Mouse (Mus musculus) forebrain, embryonic 11.5 days (tissue): ENCODE results near the gene Srpk2. TPM values are rescaled to one million over a fixed set of nuclear protein-coding genes. Genes with fewer than 3 reads are reported as not detected.

Experiments
- ATAC-seq: fragments of 200-750 bp; cut with Nextera tagmentation; replicated peaks from 2 replicates; pipeline ENCODE4 v1.8.0; 2017; ENCODE audit warnings: moderate TSS enrichment; ENCODE audit not compliant: low FRiP score
- DNase-seq: peaks from one replicate; pipeline ENCODE4 v3.0.0-alpha.2; 2017; ENCODE audit warnings: low spot score
- H3K27ac ChIP-seq: fragments of 300-500 bp; sonication (generic); 2 replicates; pipeline ENCODE4 v1.5.1; 2014; ENCODE audit warnings: low read depth, low read length
- H3K27me3 ChIP-seq: fragments of 300-500 bp; sonication (generic); 2 replicates; pipeline ENCODE4 v1.6.1; 2014; ENCODE audit warnings: mild to moderate bottlenecking, low read length, mixed read lengths; ENCODE audit not compliant: control insufficient read depth, insufficient read depth
- H3K36me3 ChIP-seq: fragments of 300-500 bp; sonication (generic); 2 replicates; pipeline ENCODE4 v1.6.1; 2014; ENCODE audit warnings: mild to moderate bottlenecking, low read length, moderate library complexity, mixed read lengths; ENCODE audit not compliant: control insufficient read depth, insufficient read depth
- H3K4me1 ChIP-seq: fragments of 300-500 bp; sonication (generic); replicated peaks from 2 replicates; pipeline ENCODE4 v1.6.1; 2014; ENCODE audit warnings: low read length, mixed read lengths; ENCODE audit not compliant: control insufficient read depth, insufficient read depth
- H3K4me2 ChIP-seq: fragments of 300-500 bp; sonication (generic); 2 replicates; pipeline ENCODE4 v1.6.1; 2014; ENCODE audit warnings: low read depth, mild to moderate bottlenecking, low read length, moderate library complexity, mixed read lengths; ENCODE audit not compliant: severe bottlenecking
- H3K4me3 ChIP-seq: fragments of 300-500 bp; sonication (generic); 2 replicates; pipeline ENCODE4 v1.5.1; 2014; ENCODE audit warnings: low read depth, low read length
- H3K9ac ChIP-seq: fragments of 300-500 bp; sonication (generic); 2 replicates; pipeline ENCODE4 v1.6.1; 2014; ENCODE audit warnings: low read length
- H3K9me3 ChIP-seq: fragments of 300-500 bp; sonication (generic); 2 replicates; pipeline ENCODE4 v1.6.1; 2016; ENCODE audit warnings: low read length, mixed read lengths; ENCODE audit not compliant: control insufficient read depth
- WGBS: fragments of 180-500 bp; shearing (Covaris S2); extraction: QIAGEN DNeasy Blood & Tissue Kit; methylation state at CpG from one replicate; pipeline ENCODE4 v1.1.7; 2014; 5-methylcytosine and 5-hydroxymethylcytosine counted together
- polyA plus RNA-seq: library from polyadenylated mRNA; unstranded; fragments of >200 nt; fragmentation: Nextera tagmentation; extraction: Ambion mirVana; gene quantifications from 2 replicates; pipeline ENCODE4 v1.2.1, GENCODE M21; 2014

Gene Srpk2
- polyA plus RNA-seq, 1 experiment from 2014 or later: 61.1 TPM

DNA sequence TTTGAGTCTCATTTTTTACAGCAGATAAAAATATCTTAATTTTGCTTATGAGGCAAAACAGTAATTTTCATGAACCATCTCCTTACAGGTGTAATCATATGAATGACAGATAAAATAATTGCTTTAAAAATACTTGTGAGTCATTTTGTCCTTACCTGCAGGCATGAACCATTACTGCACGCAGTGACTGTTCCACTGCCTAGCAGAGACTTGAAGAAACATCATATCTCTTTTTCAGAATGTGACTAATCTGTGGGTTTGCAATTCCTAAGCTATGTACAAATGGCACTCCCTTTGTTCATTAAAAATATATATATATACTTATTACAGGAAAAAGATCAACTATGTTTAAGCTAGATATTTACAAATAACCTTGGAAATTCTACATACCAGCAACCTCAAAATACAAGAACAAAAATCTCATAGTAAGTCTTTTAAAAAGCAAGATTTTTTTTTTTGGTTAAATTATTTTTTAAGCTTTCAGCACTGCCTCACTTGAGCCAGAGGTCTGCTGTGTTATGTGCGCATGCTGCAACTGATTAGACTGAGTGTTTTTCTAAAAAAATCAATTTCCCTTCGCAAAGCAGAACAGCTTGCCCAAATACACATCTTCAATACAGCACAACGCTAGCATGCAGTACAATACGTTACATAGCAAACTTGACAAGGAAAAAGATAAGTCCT, 68.7 kb downstream of the Srpk2 start:
- DNase-seq (no peak), ATAC-seq (0 out of 2 replicates have a peak, but pooled peaks have one; percentile 19)
- WGBS: 56% methylated on average over 5 of the region's 5 CpGs
- no peaks in the 10 kb centered on the region for H3K27me3 ChIP-seq
- no peaks in the 10 kb centered on the region for H3K4me1 ChIP-seq
- H3K9ac ChIP-seq: peak overlapping the region; percentile 63
- peak overlapping the region; percentile 75 for H3K4me2 ChIP-seq
- H3K9me3 ChIP-seq: no peaks in the 10 kb centered on the region
- no peaks in the 10 kb centered on the region for H3K36me3 ChIP-seq
- peak overlapping the region; percentile 43; the same call in 1 of the 2 replicates for H3K27ac ChIP-seq
- H3K4me3 ChIP-seq: peak overlapping the region; percentile 40

DNA sequence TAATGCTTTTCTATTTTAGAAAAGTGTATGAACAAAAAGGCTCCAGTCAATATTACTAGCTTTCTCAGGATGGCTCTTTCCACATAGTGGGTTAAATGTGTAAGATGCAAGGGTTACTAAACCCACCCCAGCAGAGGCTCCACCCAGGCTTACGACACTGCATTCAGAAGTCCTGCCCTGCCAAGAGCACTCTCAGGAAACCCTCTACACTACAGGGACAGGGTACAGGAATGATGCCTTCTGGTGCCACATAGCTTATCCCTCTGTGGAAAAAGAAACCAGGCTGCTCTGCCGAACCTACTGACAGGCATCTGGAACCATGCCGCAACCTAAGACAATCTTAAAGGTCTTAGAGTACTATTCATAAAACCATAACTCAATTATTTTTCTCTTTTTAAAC, 71.6 kb downstream of the Srpk2 start:
- no peak overlapping the region for H3K27ac ChIP-seq
- H3K4me1 ChIP-seq: no peaks in the 10 kb centered on the region
- no peak overlapping the region for H3K9ac ChIP-seq
- no peaks in the 10 kb centered on the region for H3K27me3 ChIP-seq
- no peak for DNase-seq
- 88% methylated on average over 3 of the region's 3 CpGs for WGBS
- no peak overlapping the region for H3K4me3 ChIP-seq
- H3K9me3 ChIP-seq: no peaks in the 10 kb centered on the region
- no peak overlapping the region for H3K4me2 ChIP-seq
- no peaks in the 10 kb centered on the region for H3K36me3 ChIP-seq
- no peak for ATAC-seq

DNA sequence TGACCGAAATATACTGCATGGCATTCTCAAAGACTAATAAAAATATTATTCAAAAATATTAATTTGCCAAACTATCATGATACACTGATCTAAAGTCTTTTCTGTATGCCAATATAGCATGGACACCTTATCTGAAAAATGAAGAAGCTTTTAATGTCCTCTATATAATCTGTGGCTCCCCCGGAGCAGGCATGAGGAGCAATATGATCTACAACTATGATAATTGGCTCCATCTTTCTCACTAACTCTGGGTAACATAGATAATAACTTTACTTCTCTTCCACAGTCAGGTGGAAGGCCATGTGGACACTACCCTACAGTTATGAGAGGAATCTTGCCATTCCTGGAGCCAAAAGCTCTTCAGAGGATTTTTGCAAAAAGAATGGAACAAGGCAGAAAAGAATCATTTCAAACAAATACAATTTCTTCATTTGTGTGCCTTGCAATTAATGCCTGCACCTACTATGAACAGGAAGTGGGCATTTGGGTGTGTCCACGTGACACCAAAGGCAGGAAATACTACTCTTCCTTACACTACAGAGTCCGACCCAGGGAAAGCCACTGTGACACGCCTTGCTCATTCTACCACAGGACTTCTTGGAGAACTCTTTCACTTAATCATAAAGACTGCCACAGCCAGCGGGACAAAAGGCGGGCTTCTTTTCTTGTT, 80.2 kb downstream of the Srpk2 start:
- Histone ChIP-seq H3K9me3 (no peaks in the 10 kb centered on the region), H3K27me3 (no peaks in the 10 kb centered on the region), H3K4me2 (no peak overlapping the region), H3K4me3 (no peak overlapping the region), H3K4me1 (no peaks in the 10 kb centered on the region), H3K27ac (no peak overlapping the region), H3K9ac (no peak overlapping the region), H3K36me3 (no peaks in the 10 kb centered on the region)
- ATAC-seq (no peak), DNase-seq (no peak)
- 83% methylated on average over 7 of the region's 7 CpGs for WGBS

DNA sequence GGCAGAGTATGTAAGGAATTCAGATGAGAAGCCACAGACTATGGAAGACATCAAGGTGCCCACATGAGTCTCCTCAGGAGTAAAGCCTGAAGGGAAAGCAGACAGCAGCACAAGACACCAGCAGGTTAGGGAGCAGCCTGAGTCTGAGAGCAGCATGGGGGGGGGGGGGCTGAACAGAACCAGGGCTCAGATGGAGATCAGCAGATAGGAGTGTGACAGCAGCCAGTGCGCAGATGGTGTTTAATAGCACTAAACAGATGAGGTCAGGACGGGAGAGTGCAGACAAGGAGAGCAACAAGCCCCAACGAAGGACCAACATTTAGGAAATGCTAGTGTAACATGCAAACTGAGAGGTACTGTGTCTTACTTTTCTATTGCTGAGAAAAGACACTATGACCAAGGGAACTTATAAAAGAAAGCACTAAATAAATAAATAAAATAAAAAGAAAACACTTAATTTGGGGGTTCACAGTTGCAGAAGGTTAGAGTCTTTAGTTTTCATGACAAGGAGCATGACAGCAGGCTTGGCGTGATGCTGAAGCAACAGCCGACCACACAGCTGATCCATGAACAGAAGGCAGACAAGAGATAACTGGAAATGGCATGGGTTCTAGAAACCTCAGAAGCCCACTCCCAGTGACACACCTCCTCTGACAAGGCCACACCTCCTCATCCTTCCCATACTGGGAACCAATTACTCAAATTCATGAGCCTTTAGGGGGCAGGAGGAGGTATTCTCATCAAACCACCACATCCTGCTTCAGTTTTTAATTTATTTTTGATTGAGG, 84.5 kb downstream of the Srpk2 start:
- no peak overlapping the region for H3K9ac ChIP-seq
- ATAC-seq (no peak), DNase-seq (no peak)
- no peaks in the 10 kb centered on the region for H3K27me3 ChIP-seq
- no peak overlapping the region for H3K4me2 ChIP-seq
- H3K4me3 ChIP-seq: no peak overlapping the region
- H3K36me3 ChIP-seq: no peaks in the 10 kb centered on the region
- no peaks in the 10 kb centered on the region for H3K9me3 ChIP-seq
- H3K27ac ChIP-seq: no peak overlapping the region
- WGBS: 91% methylated on average over 5 of the region's 5 CpGs
- no peaks in the 10 kb centered on the region for H3K4me1 ChIP-seq

DNA sequence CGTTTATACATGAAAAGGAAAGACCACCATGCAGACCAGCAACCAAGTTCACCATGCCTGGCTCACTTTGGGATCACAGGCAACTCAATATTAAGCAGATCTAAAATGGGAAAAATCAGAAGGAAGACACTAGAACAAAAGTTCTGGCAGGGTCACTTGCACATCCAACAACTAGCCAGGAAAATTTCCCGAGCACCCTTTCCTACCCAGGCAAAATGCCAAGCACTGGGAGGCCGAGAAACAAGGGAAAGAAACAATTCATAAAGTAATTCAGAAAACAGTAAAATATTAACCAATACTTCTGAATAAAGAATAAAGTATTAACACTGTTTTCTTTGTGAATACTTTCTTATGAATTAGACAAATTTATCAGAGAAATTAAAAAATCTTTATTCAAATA, 85.2 kb downstream of the Srpk2 start:
- ATAC-seq: no peak
- Histone ChIP-seq H3K36me3 (no peaks in the 10 kb centered on the region), H3K4me2 (no peak overlapping the region), H3K4me1 (no peaks in the 10 kb centered on the region), H3K9me3 (no peaks in the 10 kb centered on the region), H3K4me3 (no peak overlapping the region), H3K27me3 (no peaks in the 10 kb centered on the region), H3K9ac (no peak overlapping the region), H3K27ac (no peak overlapping the region)
- no peak for DNase-seq
- 91% methylated on average over 3 of the region's 3 CpGs for WGBS

DNA sequence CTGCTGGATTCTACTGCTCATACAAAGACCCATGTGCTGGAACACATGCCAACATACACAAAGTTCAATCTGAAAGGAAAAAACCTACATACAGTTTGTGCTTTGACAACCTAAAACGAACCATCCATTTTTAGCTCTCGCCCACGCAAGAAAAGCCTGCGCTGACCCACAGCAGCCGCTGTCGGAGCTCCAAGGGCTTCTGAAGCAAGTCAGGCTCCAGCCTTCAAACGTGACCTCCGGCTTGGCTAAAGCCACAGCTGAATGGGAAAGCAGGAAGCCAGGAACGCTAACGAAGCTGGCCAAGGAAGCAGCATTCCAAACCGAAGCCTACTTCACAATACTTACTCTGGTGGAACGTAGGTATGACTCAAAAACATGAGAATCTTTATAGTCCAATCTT, 85.9 kb downstream of the Srpk2 start:
- DNase-seq: no peak
- H3K4me1 ChIP-seq: no peaks in the 10 kb centered on the region

DNA sequence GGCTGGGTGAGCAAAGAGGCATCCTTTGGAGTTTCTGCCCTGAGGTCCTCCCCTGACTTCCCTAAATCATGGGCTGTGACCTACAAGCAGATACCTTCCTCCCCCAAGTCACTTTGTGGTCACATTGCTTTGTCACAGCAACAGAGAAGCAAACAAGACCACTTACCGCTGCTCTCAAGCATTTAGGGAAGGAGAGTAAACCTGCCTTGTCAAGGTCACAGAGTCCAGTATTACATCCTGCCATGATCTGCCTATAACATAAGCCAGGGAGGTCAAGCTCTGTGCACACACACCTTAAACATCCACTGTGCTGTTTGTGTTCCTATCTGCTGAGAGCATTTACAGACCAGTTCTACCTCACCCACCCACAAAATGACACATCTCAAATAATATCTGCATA, 86.4 kb downstream of the Srpk2 start:
- no peaks in the 10 kb centered on the region for H3K9me3 ChIP-seq
- no peaks in the 10 kb centered on the region for H3K36me3 ChIP-seq
- no peaks in the 10 kb centered on the region for H3K4me1 ChIP-seq
- ATAC-seq: no peak
- H3K27me3 ChIP-seq: no peaks in the 10 kb centered on the region
- H3K4me3 ChIP-seq: no peak overlapping the region
- 92% methylated on average over 1 of the region's 1 CpGs for WGBS
- no peak overlapping the region for H3K9ac ChIP-seq
- H3K27ac ChIP-seq: no peak overlapping the region
- no peak for DNase-seq
- H3K4me2 ChIP-seq: no peak overlapping the region

More for the DNA sequence above, 85.9 kb downstream of the Srpk2 start:
- Histone ChIP-seq H3K9ac (no peak overlapping the region), H3K4me2 (no peak overlapping the region), H3K4me3 (no peak overlapping the region), H3K36me3 (no peaks in the 10 kb centered on the region), H3K27ac (no peak overlapping the region), H3K9me3 (no peaks in the 10 kb centered on the region), H3K27me3 (no peaks in the 10 kb centered on the region)
- 68% methylated on average over 12 of the region's 12 CpGs for WGBS
- ATAC-seq: no peak

DNA sequence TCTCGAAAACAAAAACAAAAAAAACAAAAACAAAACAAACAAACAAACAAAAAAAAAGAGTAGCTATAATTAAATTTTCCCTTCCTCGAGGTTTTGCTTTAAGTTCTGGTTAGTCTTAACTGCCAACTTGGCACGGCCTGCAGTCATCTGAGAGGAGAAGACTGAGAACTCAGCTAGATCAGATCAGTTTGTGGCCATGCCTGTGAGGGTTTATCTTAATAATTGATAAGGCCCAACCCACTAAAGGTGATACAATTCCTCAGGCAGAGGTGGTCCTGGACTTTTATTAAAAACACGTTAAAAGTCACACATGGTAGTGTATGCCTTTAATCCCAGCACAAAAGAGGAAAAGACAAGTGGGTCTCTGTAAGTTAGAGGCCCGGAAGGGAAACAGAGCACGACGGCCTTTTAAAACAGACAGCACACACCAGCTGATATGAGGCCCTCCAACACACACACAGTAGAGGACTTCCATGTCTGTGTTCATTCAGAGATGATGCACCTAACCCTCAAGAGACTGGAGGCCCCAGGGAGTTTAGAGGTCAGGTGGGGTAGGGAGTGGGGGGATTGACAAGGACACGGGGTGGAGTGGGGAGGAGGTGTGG, 87.1 kb downstream of the Srpk2 start:
- ATAC-seq: no peak
- Histone ChIP-seq H3K27ac (no peak overlapping the region), H3K4me2 (no peak overlapping the region), H3K4me3 (no peak overlapping the region), H3K36me3 (no peaks in the 10 kb centered on the region), H3K4me1 (no peaks in the 10 kb centered on the region), H3K27me3 (no peaks in the 10 kb centered on the region), H3K9me3 (no peaks in the 10 kb centered on the region), H3K9ac (no peak overlapping the region)
- WGBS: 88% methylated on average over 8 of the region's 8 CpGs
- no peak for DNase-seq
